Mouse (Mus musculus): ENCODE results near the gene Snx29. TPM values are rescaled to one million over a fixed set of nuclear protein-coding genes. Genes with fewer than 3 reads are reported as not detected.
A peak's percentile ranks its signal among the peaks of the same experiment; 100 is the strongest.

The Snx29 gene
- polyA plus RNA-seq, 1 experiment from 2014 or later: 14.9 TPM

- H3K27me3 ChIP-seq (ENCODE audit: insufficient read depth, poor library complexity, severe bottlenecking): no peaks in the 10 kb centered on the region
- WGBS: 90% methylated on average over 9 of the region's 9 CpGs
- no peak overlapping the region for H3K27ac ChIP-seq
These were observed 404.6 kb downstream of the Snx29 start for GRCm38 (mm10) chr16:11727331-11727730.

GRCm38 (mm10) chr16:11728131-11728530 lies 405.4 kb downstream of the Snx29 start:
- no peaks in the 10 kb centered on the region for H3K4me1 ChIP-seq (replicated peaks)
- DNase-seq (ENCODE audit: low spot score): no peak
- H3K27me3 ChIP-seq (ENCODE audit: insufficient read depth, poor library complexity, severe bottlenecking): no peaks in the 10 kb centered on the region
- no peak overlapping the region for H3K4me3 ChIP-seq
- no peak overlapping the region for H3K27ac ChIP-seq
- no peaks in the 10 kb centered on the region for H3K36me3 ChIP-seq
- 84% methylated on average over 3 of the region's 3 CpGs for WGBS
- no peaks in the 10 kb centered on the region for H3K9me3 ChIP-seq

More at GRCm38 (mm10) chr16:11727331-11727730, 404.6 kb downstream of the Snx29 start:
- no peak for DNase-seq (ENCODE audit: low spot score)
- H3K4me1 ChIP-seq (replicated peaks): no peaks in the 10 kb centered on the region
- H3K9me3 ChIP-seq: no peaks in the 10 kb centered on the region
- H3K36me3 ChIP-seq: no peaks in the 10 kb centered on the region
- no peak overlapping the region for H3K4me3 ChIP-seq

- no peaks in the 10 kb centered on the region for H3K9me3 ChIP-seq
- H3K36me3 ChIP-seq: no peaks in the 10 kb centered on the region
- no peaks in the 10 kb centered on the region for H3K4me1 ChIP-seq (replicated peaks)
- no peak overlapping the region for H3K27ac ChIP-seq
- H3K27me3 ChIP-seq (ENCODE audit: insufficient read depth, poor library complexity, severe bottlenecking): no peaks in the 10 kb centered on the region
- no peak for DNase-seq (ENCODE audit: low spot score)
- 82% methylated on average over 3 of the region's 3 CpGs for WGBS
- H3K4me3 ChIP-seq: no peak overlapping the region
These were observed 405.9 kb downstream of the Snx29 start for GRCm38 (mm10) chr16:11728627-11729026.

GRCm38 (mm10) chr16:11729111-11729510 lies 406.4 kb downstream of the Snx29 start:
- DNase-seq (ENCODE audit: low spot score): no peak
- no peak overlapping the region for H3K27ac ChIP-seq
- H3K4me3 ChIP-seq: no peak overlapping the region
- WGBS: 87% methylated on average over 6 of the region's 6 CpGs
- no peaks in the 10 kb centered on the region for H3K27me3 ChIP-seq (ENCODE audit: insufficient read depth, poor library complexity, severe bottlenecking)
- no peaks in the 10 kb centered on the region for H3K4me1 ChIP-seq (replicated peaks)
- no peaks in the 10 kb centered on the region for H3K36me3 ChIP-seq
- no peaks in the 10 kb centered on the region for H3K9me3 ChIP-seq

GRCm38 (mm10) chr16:11729815-11730214 lies 407.1 kb downstream of the Snx29 start:
- Histone ChIP-seq H3K9me3 (no peaks in the 10 kb centered on the region), H3K27me3 (ENCODE audit: insufficient read depth, poor library complexity, severe bottlenecking) (no peaks in the 10 kb centered on the region), H3K4me3 (no peak overlapping the region), H3K36me3 (no peaks in the 10 kb centered on the region), H3K4me1 (replicated peaks) (no peaks in the 10 kb centered on the region), H3K27ac (no peak overlapping the region)
- WGBS: 86% methylated on average over 5 of the region's 5 CpGs
- DNase-seq (ENCODE audit: low spot score): no peak

GRCm38 (mm10) chr16:11731014-11731535 lies 408.4 kb downstream of the Snx29 start:
- no peaks in the 10 kb centered on the region for H3K36me3 ChIP-seq
- no peaks in the 10 kb centered on the region for H3K27me3 ChIP-seq (ENCODE audit: insufficient read depth, poor library complexity, severe bottlenecking)
- WGBS: 86% methylated on average over 5 of the region's 5 CpGs
- H3K9me3 ChIP-seq: no peaks in the 10 kb centered on the region
- H3K4me1 ChIP-seq (replicated peaks): no peaks in the 10 kb centered on the region
- no peak for DNase-seq (ENCODE audit: low spot score)
- H3K27ac ChIP-seq: no peak overlapping the region
- no peak overlapping the region for H3K4me3 ChIP-seq

GRCm38 (mm10) chr16:11738341-11738740 lies 415.6 kb downstream of the Snx29 start:
- Histone ChIP-seq H3K36me3 (no peaks in the 10 kb centered on the region), H3K27me3 (ENCODE audit: insufficient read depth, poor library complexity, severe bottlenecking) (no peaks in the 10 kb centered on the region), H3K27ac (no peak overlapping the region), H3K4me3 (no peak overlapping the region), H3K4me1 (replicated peaks) (no peaks in the 10 kb centered on the region), H3K9me3 (no peaks in the 10 kb centered on the region)
- DNase-seq (ENCODE audit: low spot score): peak; percentile 32
- WGBS: 52% methylated on average over 7 of the region's 7 CpGs

GRCm38 (mm10) chr16:11741951-11742350 lies 419.2 kb downstream of the Snx29 start:
- 80% methylated on average over 5 of the region's 5 CpGs for WGBS
- Histone ChIP-seq H3K9me3 (no peaks in the 10 kb centered on the region), H3K4me3 (no peak overlapping the region), H3K27me3 (ENCODE audit: insufficient read depth, poor library complexity, severe bottlenecking) (no peaks in the 10 kb centered on the region), H3K36me3 (no peaks in the 10 kb centered on the region), H3K27ac (no peak overlapping the region), H3K4me1 (replicated peaks) (no peaks in the 10 kb centered on the region)
- DNase-seq (ENCODE audit: low spot score): no peak

GRCm38 (mm10) chr16:11742351-11742750 lies 419.6 kb downstream of the Snx29 start:
- H3K4me1 ChIP-seq (replicated peaks): no peaks in the 10 kb centered on the region
- DNase-seq (ENCODE audit: low spot score): no peak
- no peaks in the 10 kb centered on the region for H3K9me3 ChIP-seq
- H3K27me3 ChIP-seq (ENCODE audit: insufficient read depth, poor library complexity, severe bottlenecking): no peaks in the 10 kb centered on the region
- WGBS: 86% methylated on average over 7 of the region's 7 CpGs
- H3K36me3 ChIP-seq: no peaks in the 10 kb centered on the region
- no peak overlapping the region for H3K27ac ChIP-seq
- H3K4me3 ChIP-seq: no peak overlapping the region

- DNase-seq (ENCODE audit: low spot score): no peak
- no peaks in the 10 kb centered on the region for H3K9me3 ChIP-seq
- no peak overlapping the region for H3K27ac ChIP-seq
- H3K4me1 ChIP-seq (replicated peaks): no peaks in the 10 kb centered on the region
- no peaks in the 10 kb centered on the region for H3K27me3 ChIP-seq (ENCODE audit: insufficient read depth, poor library complexity, severe bottlenecking)
- WGBS: 64% methylated on average over 3 of the region's 3 CpGs
- no peak overlapping the region for H3K4me3 ChIP-seq
- no peaks in the 10 kb centered on the region for H3K36me3 ChIP-seq
These were observed 420.3 kb downstream of the Snx29 start for GRCm38 (mm10) chr16:11743013-11743412.

GRCm38 (mm10) chr16:11743724-11744123 lies 421.0 kb downstream of the Snx29 start:
- no peak for DNase-seq (ENCODE audit: low spot score)
- WGBS: 87% methylated on average over 4 of the region's 4 CpGs
- H3K4me1 ChIP-seq (replicated peaks): no peaks in the 10 kb centered on the region

GRCm38 (mm10) chr16:11746036-11746435 lies 423.3 kb downstream of the Snx29 start:
- Histone ChIP-seq H3K27me3 (ENCODE audit: insufficient read depth, poor library complexity, severe bottlenecking) (no peaks in the 10 kb centered on the region), H3K27ac (no peak overlapping the region), H3K9me3 (no peaks in the 10 kb centered on the region), H3K4me1 (replicated peaks) (no peaks in the 10 kb centered on the region), H3K4me3 (no peak overlapping the region), H3K36me3 (no peaks in the 10 kb centered on the region)
- WGBS: 86% methylated on average over 2 of the region's 2 CpGs
- no peak for DNase-seq (ENCODE audit: low spot score)

More at GRCm38 (mm10) chr16:11743724-11744123, 421.0 kb downstream of the Snx29 start:
- H3K27me3 ChIP-seq (ENCODE audit: insufficient read depth, poor library complexity, severe bottlenecking): no peaks in the 10 kb centered on the region
- no peak overlapping the region for H3K4me3 ChIP-seq
- H3K27ac ChIP-seq: no peak overlapping the region
- H3K9me3 ChIP-seq: no peaks in the 10 kb centered on the region
- H3K36me3 ChIP-seq: no peaks in the 10 kb centered on the region

- Histone ChIP-seq H3K27me3 (ENCODE audit: insufficient read depth, poor library complexity, severe bottlenecking) (no peaks in the 10 kb centered on the region), H3K9me3 (no peaks in the 10 kb centered on the region), H3K36me3 (no peaks in the 10 kb centered on the region), H3K27ac (no peak overlapping the region), H3K4me1 (replicated peaks) (no peaks in the 10 kb centered on the region), H3K4me3 (no peak overlapping the region)
- WGBS: 91% methylated on average over 5 of the region's 5 CpGs
- no peak for DNase-seq (ENCODE audit: low spot score)
These were observed 425.2 kb downstream of the Snx29 start for GRCm38 (mm10) chr16:11747867-11748266.

GRCm38 (mm10) chr16:11749111-11749510 lies 426.4 kb downstream of the Snx29 start:
- WGBS: 88% methylated on average over 3 of the region's 3 CpGs
- no peaks in the 10 kb centered on the region for H3K36me3 ChIP-seq
- H3K4me1 ChIP-seq (replicated peaks): no peaks in the 10 kb centered on the region
- DNase-seq (ENCODE audit: low spot score): no peak
- no peak overlapping the region for H3K27ac ChIP-seq
- H3K9me3 ChIP-seq: no peaks in the 10 kb centered on the region
- no peaks in the 10 kb centered on the region for H3K27me3 ChIP-seq (ENCODE audit: insufficient read depth, poor library complexity, severe bottlenecking)
- H3K4me3 ChIP-seq: no peak overlapping the region

All from hindbrain, embryonic 10.5 days (tissue).